Mouse (Mus musculus): ENCODE results near the gene Azi2. TPM values are rescaled to one million over a fixed set of nuclear protein-coding genes. Genes with fewer than 3 reads are reported as not detected.

The Azi2 gene
- polyA plus RNA-seq, 1 experiment from 2014 or later = 73.3 TPM

DNA sequence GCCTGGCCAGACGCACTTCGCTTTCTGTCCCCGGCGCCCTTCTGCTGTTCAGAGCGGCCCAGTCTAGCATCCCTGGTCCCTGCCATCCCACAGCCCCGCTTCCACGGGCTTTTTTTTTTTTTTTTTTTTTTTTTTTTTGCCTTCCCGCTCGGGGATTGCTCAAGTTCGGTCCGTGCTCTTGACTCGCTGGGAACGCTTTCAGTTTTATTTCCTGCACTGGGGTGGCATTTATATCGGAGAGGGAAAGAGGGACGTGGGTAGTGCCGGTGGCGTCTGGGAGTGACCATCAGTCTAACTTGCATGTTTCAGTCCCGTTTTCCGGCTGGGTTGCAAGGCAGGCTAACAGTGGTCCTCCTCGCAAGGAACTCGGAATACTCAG is 712 bp downstream of the Azi2 start:
- H3K36me3 ChIP-seq = no peaks in the 10 kb centered on the region; the same call in 1 of the 2 replicates
- H3K9me3 ChIP-seq (replicated peaks) = no peaks in the 10 kb centered on the region
- peak overlapping the region; percentile 91 for H3K4me3 ChIP-seq
- H3K27me3 ChIP-seq (replicated peaks) = no peaks in the 10 kb centered on the region
- 1% methylated on average over 21 of the region's 21 CpGs for WGBS
- H3K9ac ChIP-seq = peak overlapping the region; percentile 80
- ATAC-seq (ENCODE audit: insufficient number of reproducible peaks, low FRiP score) = no peak
- H3K4me2 ChIP-seq = peak overlapping the region; percentile 76
- peaks cover 10% of the 10 kb centered on the region for H3K4me1 ChIP-seq (replicated peaks)
- H3K27ac ChIP-seq (ENCODE audit: poor library complexity, severe bottlenecking) = peak overlapping the region; percentile 94

DNA sequence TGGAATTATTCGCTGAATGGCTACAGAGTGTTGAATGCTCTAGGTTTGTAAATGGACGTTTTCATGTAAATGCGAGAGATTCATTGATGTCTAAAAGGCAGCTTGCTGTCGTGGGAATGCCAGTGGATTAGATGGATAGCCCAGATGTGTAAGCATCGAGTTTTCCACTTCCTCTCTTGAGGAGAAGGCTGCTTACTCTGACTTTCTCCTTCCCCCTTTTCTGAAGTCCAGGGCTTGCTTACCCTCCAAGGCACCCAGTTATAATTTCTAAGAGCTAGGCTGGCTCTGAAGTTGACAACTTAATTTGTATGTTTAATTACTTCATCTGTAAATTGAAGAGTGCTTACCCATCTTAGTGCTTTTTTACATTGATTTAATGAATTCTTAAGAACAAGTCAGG is 1.3 kb downstream of the Azi2 start:
- no peak for ATAC-seq (ENCODE audit: insufficient number of reproducible peaks, low FRiP score)
- Histone ChIP-seq H3K9ac (peak overlapping the region; percentile 80), H3K27me3 (replicated peaks) (no peaks in the 10 kb centered on the region), H3K27ac (ENCODE audit: poor library complexity, severe bottlenecking) (no peak overlapping the region), H3K4me2 (peak overlapping the region; percentile 76), H3K4me1 (replicated peaks) (peaks cover 10% of the 10 kb centered on the region), H3K36me3 (no peaks in the 10 kb centered on the region; the same call in 1 of the 2 replicates), H3K9me3 (replicated peaks) (no peaks in the 10 kb centered on the region), H3K4me3 (peak overlapping the region; percentile 91)
- 34% methylated on average over 5 of the region's 5 CpGs for WGBS

DNA sequence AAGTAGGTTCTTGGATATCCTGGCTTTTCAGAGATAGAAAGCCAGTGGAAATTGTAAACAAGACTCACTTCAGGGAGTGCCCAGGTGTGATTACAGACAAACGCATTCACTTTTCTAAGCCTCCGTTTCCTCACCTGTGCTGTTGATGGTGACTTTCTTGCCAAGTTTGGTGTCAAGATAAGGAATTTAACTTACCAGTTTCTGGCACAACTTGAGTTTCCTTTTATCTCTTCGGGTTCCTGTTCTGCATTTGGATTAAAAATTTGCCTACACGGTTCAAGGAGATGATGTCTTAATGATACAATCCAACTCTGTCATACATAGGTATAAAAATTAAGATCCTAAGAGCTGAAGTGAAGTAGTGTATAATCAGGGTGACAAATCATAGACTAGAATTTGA is 2.4 kb downstream of the Azi2 start:
- Histone ChIP-seq H3K9me3 (replicated peaks) (no peaks in the 10 kb centered on the region), H3K27me3 (replicated peaks) (no peaks in the 10 kb centered on the region), H3K4me1 (replicated peaks) (peaks cover 10% of the 10 kb centered on the region), H3K4me2 (no peak overlapping the region), H3K36me3 (peaks cover 4% of the 10 kb centered on the region; the same call in 1 of the 2 replicates), H3K4me3 (no peak overlapping the region), H3K9ac (no peak overlapping the region), H3K27ac (ENCODE audit: poor library complexity, severe bottlenecking) (no peak overlapping the region)
- no peak for ATAC-seq (ENCODE audit: insufficient number of reproducible peaks, low FRiP score)
- WGBS = 85% methylated on average over 4 of the region's 4 CpGs

DNA sequence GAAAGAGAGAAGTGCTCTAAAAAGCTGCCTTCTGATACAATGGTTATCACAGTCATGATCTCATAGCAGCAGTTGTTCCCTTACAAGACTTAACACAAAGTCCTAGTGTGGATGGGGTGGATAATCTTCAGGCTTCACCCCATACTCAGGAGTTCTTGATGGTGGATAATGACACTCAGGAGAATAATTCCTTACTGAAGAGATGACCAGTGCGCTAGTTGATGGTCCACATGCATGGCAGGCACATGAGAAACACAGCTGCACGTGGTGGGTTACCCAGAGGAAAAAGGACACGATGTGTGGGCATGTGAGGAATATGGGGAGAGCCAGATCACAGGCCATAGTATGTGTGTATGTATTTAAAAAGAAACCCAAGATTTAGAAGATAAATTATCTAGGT is 3.3 kb downstream of the Azi2 start:
- Histone ChIP-seq H3K9ac (no peak overlapping the region), H3K27me3 (replicated peaks) (no peaks in the 10 kb centered on the region), H3K4me2 (no peak overlapping the region), H3K36me3 (peaks cover 7% of the 10 kb centered on the region), H3K27ac (ENCODE audit: poor library complexity, severe bottlenecking) (no peak overlapping the region), H3K4me1 (replicated peaks) (peaks cover 10% of the 10 kb centered on the region), H3K9me3 (replicated peaks) (no peaks in the 10 kb centered on the region), H3K4me3 (no peak overlapping the region)
- 94% methylated on average over 3 of the region's 3 CpGs for WGBS
- ATAC-seq (ENCODE audit: insufficient number of reproducible peaks, low FRiP score) = no peak

DNA sequence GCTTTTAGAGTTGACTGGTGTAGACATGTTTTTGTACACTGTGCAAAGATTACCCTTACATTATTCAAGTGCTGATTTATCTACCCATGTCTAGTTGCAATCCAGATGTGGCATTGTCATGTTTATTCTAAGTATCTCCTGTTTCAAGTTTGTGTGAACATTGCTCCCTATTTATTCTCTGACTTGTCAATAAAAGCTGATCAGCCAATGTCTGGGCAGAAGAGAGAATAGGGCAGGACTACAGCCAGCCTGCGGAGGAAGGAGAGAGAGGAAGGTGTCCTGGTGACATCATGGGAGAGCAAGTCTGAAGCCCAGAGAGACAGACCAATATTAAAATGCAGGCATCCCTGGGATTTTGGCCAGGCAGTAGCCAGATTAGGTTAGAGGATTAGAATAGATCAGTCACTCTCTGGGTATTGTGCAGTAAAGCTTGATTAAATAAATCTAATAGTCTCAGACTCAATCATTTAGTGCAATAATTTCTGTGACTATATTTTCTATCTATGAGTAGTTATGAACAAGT is 4.8 kb downstream of the Azi2 start:
- H3K9ac ChIP-seq = no peak overlapping the region
- 45% methylated on average over 1 of the region's 1 CpGs for WGBS
- no peak overlapping the region for H3K4me2 ChIP-seq
- H3K27me3 ChIP-seq (replicated peaks) = no peaks in the 10 kb centered on the region
- no peaks in the 10 kb centered on the region for H3K9me3 ChIP-seq (replicated peaks)
- ATAC-seq (ENCODE audit: insufficient number of reproducible peaks, low FRiP score) = no peak
- no peak overlapping the region for H3K4me3 ChIP-seq
- peaks cover 11% of the 10 kb centered on the region for H3K36me3 ChIP-seq
- H3K4me1 ChIP-seq (replicated peaks) = peaks cover 10% of the 10 kb centered on the region
- H3K27ac ChIP-seq (ENCODE audit: poor library complexity, severe bottlenecking) = no peak overlapping the region

DNA sequence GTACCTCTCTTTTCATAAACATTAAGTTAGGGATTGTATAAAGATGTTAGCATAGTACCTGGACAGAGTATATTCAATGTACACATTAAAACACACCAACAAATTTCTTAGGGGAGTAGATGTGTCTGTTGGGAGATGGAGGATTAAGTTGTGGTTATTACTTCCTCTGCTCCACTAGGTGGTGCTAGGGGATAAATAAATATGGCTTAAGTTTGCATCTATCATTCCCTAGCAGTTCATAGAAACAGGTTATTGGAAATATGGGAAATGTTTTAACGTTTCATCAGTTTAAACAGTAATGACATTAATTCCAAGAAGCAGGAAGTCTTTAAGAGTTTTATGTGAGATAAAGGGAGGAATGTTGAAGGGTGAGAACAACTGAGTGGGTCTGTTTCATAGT is 13.0 kb downstream of the Azi2 start:
- H3K4me3 ChIP-seq = no peak overlapping the region
- H3K9me3 ChIP-seq (replicated peaks) = no peaks in the 10 kb centered on the region
- H3K4me2 ChIP-seq = no peak overlapping the region
- no peaks in the 10 kb centered on the region for H3K4me1 ChIP-seq (replicated peaks)
- H3K27ac ChIP-seq (ENCODE audit: poor library complexity, severe bottlenecking) = no peak overlapping the region
- ATAC-seq (ENCODE audit: insufficient number of reproducible peaks, low FRiP score) = no peak
- no peaks in the 10 kb centered on the region for H3K27me3 ChIP-seq (replicated peaks)
- H3K36me3 ChIP-seq = peaks cover 39% of the 10 kb centered on the region
- 47% methylated on average over 1 of the region's 1 CpGs for WGBS
- no peak overlapping the region for H3K9ac ChIP-seq

DNA sequence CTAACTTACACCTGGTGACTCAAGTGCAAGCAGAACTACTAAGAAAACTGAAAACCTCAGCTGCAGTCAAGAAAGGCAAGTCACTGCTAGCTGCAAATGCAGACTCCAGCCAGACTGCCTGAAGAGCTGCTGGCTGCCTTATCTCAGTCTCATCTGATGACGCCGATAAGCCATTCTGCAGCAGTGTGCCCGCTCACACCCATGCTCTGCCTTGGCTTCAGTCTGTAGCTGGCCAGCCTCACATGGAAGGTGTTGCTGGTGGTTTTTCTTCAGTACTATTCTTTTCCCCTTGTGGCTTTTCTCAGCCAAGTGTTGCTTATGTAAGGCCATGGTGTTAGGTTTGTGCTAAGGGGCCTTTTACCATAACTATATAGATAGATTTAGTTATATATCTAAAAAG is 18.8 kb downstream of the Azi2 start:
- Histone ChIP-seq H3K4me2 (no peak overlapping the region), H3K4me3 (no peak overlapping the region), H3K9me3 (replicated peaks) (no peaks in the 10 kb centered on the region), H3K36me3 (peaks cover 41% of the 10 kb centered on the region), H3K9ac (no peak overlapping the region), H3K27me3 (replicated peaks) (no peaks in the 10 kb centered on the region), H3K4me1 (replicated peaks) (no peaks in the 10 kb centered on the region), H3K27ac (ENCODE audit: poor library complexity, severe bottlenecking) (no peak overlapping the region)
- ATAC-seq (ENCODE audit: insufficient number of reproducible peaks, low FRiP score) = no peak
- 90% methylated on average over 3 of the region's 3 CpGs for WGBS

DNA sequence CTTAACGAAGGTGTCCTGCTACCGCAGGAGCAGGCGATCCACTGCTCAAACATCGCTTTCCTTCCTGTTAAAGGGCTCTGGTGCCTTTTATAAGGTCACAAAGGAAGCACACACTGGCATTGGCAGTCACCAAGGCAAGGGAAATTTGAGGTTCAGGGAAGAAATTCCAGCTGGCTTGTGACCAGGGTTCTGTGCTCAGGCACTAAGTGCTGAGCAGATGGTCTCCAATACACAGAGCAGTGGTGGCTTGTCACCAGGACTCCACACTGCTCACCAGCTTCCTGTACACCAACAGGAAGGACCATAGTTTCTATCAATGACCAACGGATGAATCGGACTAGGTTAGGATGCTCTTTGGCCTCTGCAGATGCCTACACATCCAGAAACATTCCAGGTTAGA is 30.1 kb downstream of the Azi2 start:
- Histone ChIP-seq H3K4me3 (no peak overlapping the region), H3K9me3 (replicated peaks) (no peaks in the 10 kb centered on the region), H3K4me2 (no peak overlapping the region), H3K27me3 (replicated peaks) (no peaks in the 10 kb centered on the region), H3K27ac (ENCODE audit: poor library complexity, severe bottlenecking) (no peak overlapping the region), H3K9ac (no peak overlapping the region), H3K36me3 (peaks cover 53% of the 10 kb centered on the region), H3K4me1 (replicated peaks) (no peaks in the 10 kb centered on the region)
- 88% methylated on average over 6 of the region's 6 CpGs for whole genome bisulfite sequencing
- ATAC-seq (ENCODE audit: insufficient number of reproducible peaks, low FRiP score) = no peak

DNA sequence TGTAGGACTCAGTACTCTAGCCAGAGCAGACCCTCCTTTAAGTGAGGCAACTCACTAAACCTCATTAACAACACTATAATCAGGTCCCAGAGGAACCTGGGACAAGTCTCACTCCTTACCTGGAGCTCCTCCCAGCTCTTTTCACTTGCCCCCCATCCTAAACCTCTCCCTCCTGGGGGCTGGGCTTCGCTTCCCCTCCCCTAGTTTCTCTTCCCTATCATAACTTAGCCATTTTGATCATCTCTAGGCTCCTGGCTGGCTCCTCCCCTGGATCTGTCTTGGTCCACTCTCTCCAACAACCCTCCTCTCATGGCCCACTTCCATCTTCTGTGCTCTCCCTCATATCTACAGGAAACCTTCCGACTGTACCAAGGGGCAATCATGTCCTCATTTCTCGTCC is 31.0 kb downstream of the Azi2 start:
- no peak for ATAC-seq (ENCODE audit: insufficient number of reproducible peaks, low FRiP score)
- no peak overlapping the region for H3K4me3 ChIP-seq
- H3K36me3 ChIP-seq = peaks cover 45% of the 10 kb centered on the region
- no peak overlapping the region for H3K27ac ChIP-seq (ENCODE audit: poor library complexity, severe bottlenecking)
- no peaks in the 10 kb centered on the region for H3K27me3 ChIP-seq (replicated peaks)
- H3K9ac ChIP-seq = no peak overlapping the region
- no peaks in the 10 kb centered on the region for H3K9me3 ChIP-seq (replicated peaks)
- 74% methylated on average over 3 of the region's 3 CpGs for WGBS
- no peak overlapping the region for H3K4me2 ChIP-seq
- H3K4me1 ChIP-seq (replicated peaks) = no peaks in the 10 kb centered on the region

DNA sequence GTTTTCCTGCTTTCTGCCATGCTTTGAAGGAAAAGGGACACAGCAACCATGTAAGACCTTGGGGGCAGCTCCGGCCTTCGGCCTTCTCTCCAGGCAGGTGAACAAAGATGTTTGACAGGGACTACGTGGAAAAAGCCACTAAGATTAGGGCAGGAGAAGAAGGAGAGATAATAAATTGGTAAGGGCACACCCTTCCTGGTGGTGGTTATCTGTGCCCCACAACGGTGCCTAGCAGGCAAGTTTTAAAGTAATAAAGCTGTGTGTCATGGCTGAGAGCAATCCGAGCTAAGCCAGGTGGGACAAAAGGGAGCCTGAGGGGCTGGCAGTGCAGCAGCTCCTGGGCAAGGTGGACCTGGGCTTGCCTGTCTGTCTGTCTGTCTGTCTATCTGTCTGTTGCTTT is 31.8 kb downstream of the Azi2 start:
- Histone ChIP-seq H3K4me2 (no peak overlapping the region), H3K9me3 (replicated peaks) (no peaks in the 10 kb centered on the region), H3K9ac (no peak overlapping the region), H3K36me3 (peaks cover 38% of the 10 kb centered on the region), H3K27me3 (replicated peaks) (no peaks in the 10 kb centered on the region), H3K4me3 (no peak overlapping the region), H3K27ac (ENCODE audit: poor library complexity, severe bottlenecking) (no peak overlapping the region), H3K4me1 (replicated peaks) (no peaks in the 10 kb centered on the region)
- WGBS = 69% methylated on average over 5 of the region's 5 CpGs
- ATAC-seq (ENCODE audit: insufficient number of reproducible peaks, low FRiP score) = no peak

DNA sequence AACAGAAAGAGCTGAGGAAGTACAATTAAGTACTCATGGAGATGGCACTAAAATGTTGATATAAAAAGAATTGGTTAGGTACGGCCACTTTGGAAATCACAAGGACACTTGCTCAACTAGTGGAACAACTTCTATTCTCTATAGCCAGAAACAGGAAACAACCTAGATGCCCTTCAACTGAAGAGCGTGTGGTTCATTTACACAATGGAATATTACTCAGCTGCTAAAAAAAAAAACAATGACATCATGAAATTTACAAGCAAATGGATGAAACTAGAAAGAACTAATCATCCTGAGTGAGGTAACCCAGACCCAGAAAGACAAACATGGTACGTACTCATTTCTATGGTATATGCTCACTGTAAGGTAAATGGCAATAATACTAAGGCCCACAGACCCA is 33.1 kb downstream of the Azi2 start:
- 92% methylated on average over 3 of the region's 3 CpGs for WGBS
- H3K27ac ChIP-seq (ENCODE audit: poor library complexity, severe bottlenecking) = no peak overlapping the region
- H3K9ac ChIP-seq = no peak overlapping the region
- no peak for ATAC-seq (ENCODE audit: insufficient number of reproducible peaks, low FRiP score)
- H3K27me3 ChIP-seq (replicated peaks) = no peaks in the 10 kb centered on the region
- H3K4me1 ChIP-seq (replicated peaks) = no peaks in the 10 kb centered on the region
- H3K9me3 ChIP-seq (replicated peaks) = no peaks in the 10 kb centered on the region
- no peak overlapping the region for H3K4me2 ChIP-seq
- peaks cover 25% of the 10 kb centered on the region for H3K36me3 ChIP-seq
- H3K4me3 ChIP-seq = no peak overlapping the region

Measured in heart, embryonic 12.5 days (tissue).